Mouse (Mus musculus): ENCODE results near the gene Smco2. TPM values are rescaled to one million over a fixed set of nuclear protein-coding genes. Genes with fewer than 3 reads are reported as not detected.

Gene Smco2
- polyA plus RNA-seq, 1 experiment: 0.31 TPM

GRCm38 (mm10) chr6:146881896-146882770, 32.2 kb downstream of the Smco2 start:
- TF ChIP-seq GATA1 (IDR thresholded peaks at IDR 0.05; ENCODE audit: low read length): no peak

- no peak for TF ChIP-seq GATA1 (IDR thresholded peaks at IDR 0.05; ENCODE audit: low read length)
Measured at GRCm38 (mm10) chr6:146883426-146883825, 33.5 kb downstream of the Smco2 start.

GRCm38 (mm10) chr6:146884171-146884570, 34.3 kb downstream of the Smco2 start:
- no peak for TF ChIP-seq GATA1 (IDR thresholded peaks at IDR 0.05; ENCODE audit: low read length)

GRCm38 (mm10) chr6:146884851-146885250, 34.9 kb downstream of the Smco2 start:
- no peak for TF ChIP-seq GATA1 (IDR thresholded peaks at IDR 0.05; ENCODE audit: low read length)

GRCm38 (mm10) chr6:146887958-146888659, 38.2 kb downstream of the Smco2 start, which contains the start of gene Ppfibp1:
Gene Ppfibp1 (plus strand): TSS chr6:146888487.
- no peak for TF ChIP-seq GATA1 (IDR thresholded peaks at IDR 0.05; ENCODE audit: low read length)

GRCm38 (mm10) chr6:146888660-146889490, 39.0 kb downstream of the Smco2 start:
- TF ChIP-seq GATA1 (IDR thresholded peaks at IDR 0.05; ENCODE audit: low read length): no peak

GRCm38 (mm10) chr6:146890215-146890614, 40.3 kb downstream of the Smco2 start:
- no peak for TF ChIP-seq GATA1 (IDR thresholded peaks at IDR 0.05; ENCODE audit: low read length)

- no peak for TF ChIP-seq GATA1 (IDR thresholded peaks at IDR 0.05; ENCODE audit: low read length)
Measured at GRCm38 (mm10) chr6:146890633-146891032, 40.7 kb downstream of the Smco2 start.

- no peak for TF ChIP-seq GATA1 (IDR thresholded peaks at IDR 0.05; ENCODE audit: low read length)
Measured at GRCm38 (mm10) chr6:146893890-146894289, 44.0 kb downstream of the Smco2 start.

GRCm38 (mm10) chr6:146898709-146899108, 48.8 kb downstream of the Smco2 start:
- no peak for TF ChIP-seq GATA1 (IDR thresholded peaks at IDR 0.05; ENCODE audit: low read length)

- no peak for TF ChIP-seq GATA1 (IDR thresholded peaks at IDR 0.05; ENCODE audit: low read length)
Measured at GRCm38 (mm10) chr6:146899647-146900046, 49.7 kb downstream of the Smco2 start.

- TF ChIP-seq GATA1 (IDR thresholded peaks at IDR 0.05; ENCODE audit: low read length): no peak
Measured at GRCm38 (mm10) chr6:146901929-146902328, 52.0 kb downstream of the Smco2 start.

GRCm38 (mm10) chr6:146903632-146904031, 53.7 kb downstream of the Smco2 start:
- no peak for TF ChIP-seq GATA1 (IDR thresholded peaks at IDR 0.05; ENCODE audit: low read length)

- no peak for TF ChIP-seq GATA1 (IDR thresholded peaks at IDR 0.05; ENCODE audit: low read length)
Measured at GRCm38 (mm10) chr6:146904707-146905106, 54.8 kb downstream of the Smco2 start.

GRCm38 (mm10) chr6:146906000-146906786, 56.3 kb downstream of the Smco2 start:
- TF ChIP-seq GATA1 (IDR thresholded peaks at IDR 0.05; ENCODE audit: low read length): no peak
